Mouse (Mus musculus): ENCODE results near the gene Mb. TPM values are rescaled to one million over a fixed set of nuclear protein-coding genes. Genes with fewer than 3 reads are reported as not detected.

The Mb gene
- polyA plus RNA-seq, 1 experiment from 2014 or later = 0.66 TPM

- no peak for ATAC-seq (replicated peaks)
- Histone ChIP-seq H3K9me3 (no peaks in the 10 kb centered on the region), H3K9ac (no peak overlapping the region), H3K27me3 (replicated peaks) (no peaks in the 10 kb centered on the region), H3K36me3 (replicated peaks) (no peaks in the 10 kb centered on the region), H3K4me2 (no peak overlapping the region), H3K4me1 (peaks cover 7% of the 10 kb centered on the region), H3K4me3 (no peak overlapping the region), H3K27ac (no peak overlapping the region)
- 90% methylated on average over 3 of the region's 3 CpGs for WGBS
These were observed 29.4 kb downstream of the Mb start for GRCm38 (mm10) chr15:77021056-77021455.

GRCm38 (mm10) chr15:77020136-77020535, 30.3 kb downstream of the Mb start:
- 86% methylated on average over 4 of the region's 4 CpGs for WGBS
- H3K9me3 ChIP-seq = no peaks in the 10 kb centered on the region
- no peak for ATAC-seq (replicated peaks)
- H3K4me3 ChIP-seq = no peak overlapping the region
- H3K27me3 ChIP-seq (replicated peaks) = no peaks in the 10 kb centered on the region
- H3K27ac ChIP-seq = no peak overlapping the region
- no peak overlapping the region for H3K4me2 ChIP-seq
- no peak overlapping the region for H3K9ac ChIP-seq
- H3K4me1 ChIP-seq = no peaks in the 10 kb centered on the region
- no peaks in the 10 kb centered on the region for H3K36me3 ChIP-seq (replicated peaks)

- H3K4me2 ChIP-seq = no peak overlapping the region
- H3K36me3 ChIP-seq (replicated peaks) = no peaks in the 10 kb centered on the region
- no peaks in the 10 kb centered on the region for H3K27me3 ChIP-seq (replicated peaks)
- 90% methylated on average over 7 of the region's 7 CpGs for WGBS
- ATAC-seq (replicated peaks) = no peak
- H3K4me1 ChIP-seq = peaks cover 5% of the 10 kb centered on the region; the same call in 1 of the 2 replicates
- H3K9ac ChIP-seq = no peak overlapping the region
- no peak overlapping the region for H3K4me3 ChIP-seq
- no peaks in the 10 kb centered on the region for H3K9me3 ChIP-seq
- no peak overlapping the region for H3K27ac ChIP-seq
These were observed 30.9 kb downstream of the Mb start for GRCm38 (mm10) chr15:77019533-77019932.

- H3K4me2 ChIP-seq = no peak overlapping the region
- H3K27ac ChIP-seq = no peak overlapping the region
- H3K4me1 ChIP-seq = peaks cover 12% of the 10 kb centered on the region
- 66% methylated on average over 6 of the region's 6 CpGs for WGBS
- no peaks in the 10 kb centered on the region for H3K9me3 ChIP-seq
- H3K27me3 ChIP-seq (replicated peaks) = no peaks in the 10 kb centered on the region
- no peak overlapping the region for H3K4me3 ChIP-seq
- H3K36me3 ChIP-seq (replicated peaks) = no peaks in the 10 kb centered on the region
- ATAC-seq (replicated peaks) = no peak
- no peak overlapping the region for H3K9ac ChIP-seq
These were observed 31.6 kb downstream of the Mb start for GRCm38 (mm10) chr15:77018740-77019340.

- Histone ChIP-seq H3K27me3 (replicated peaks) (no peaks in the 10 kb centered on the region), H3K4me3 (no peak overlapping the region), H3K4me2 (no peak overlapping the region), H3K27ac (no peak overlapping the region), H3K4me1 (peaks cover 20% of the 10 kb centered on the region), H3K9me3 (no peaks in the 10 kb centered on the region), H3K9ac (no peak overlapping the region), H3K36me3 (replicated peaks) (no peaks in the 10 kb centered on the region)
- no peak for ATAC-seq (replicated peaks)
These were observed 32.6 kb downstream of the Mb start for GRCm38 (mm10) chr15:77017897-77018296.

- Histone ChIP-seq H3K9me3 (no peaks in the 10 kb centered on the region), H3K27ac (no peak overlapping the region), H3K4me2 (no peak overlapping the region), H3K36me3 (replicated peaks) (no peaks in the 10 kb centered on the region), H3K4me3 (no peak overlapping the region), H3K9ac (no peak overlapping the region), H3K27me3 (replicated peaks) (no peaks in the 10 kb centered on the region), H3K4me1 (peaks cover 20% of the 10 kb centered on the region)
- 90% methylated on average over 6 of the region's 6 CpGs for WGBS
- no peak for ATAC-seq (replicated peaks)
These were observed 34.0 kb downstream of the Mb start for GRCm38 (mm10) chr15:77016509-77016908.

- Histone ChIP-seq H3K27ac (peak overlapping the region; percentile 81), H3K4me3 (no peak overlapping the region), H3K9me3 (no peaks in the 10 kb centered on the region), H3K9ac (no peak overlapping the region), H3K27me3 (replicated peaks) (no peaks in the 10 kb centered on the region), H3K4me1 (peaks cover 20% of the 10 kb centered on the region), H3K36me3 (replicated peaks) (no peaks in the 10 kb centered on the region), H3K4me2 (no peak overlapping the region; the same call in 1 of the 2 replicates)
- WGBS = 78% methylated on average over 4 of the region's 4 CpGs
- no peak for ATAC-seq (replicated peaks)
These were observed 35.5 kb downstream of the Mb start for GRCm38 (mm10) chr15:77014985-77015384.

GRCm38 (mm10) chr15:77014431-77014830, 36.0 kb downstream of the Mb start:
- Histone ChIP-seq H3K9ac (no peak overlapping the region), H3K9me3 (no peaks in the 10 kb centered on the region), H3K27ac (peak overlapping the region; percentile 81), H3K4me1 (peaks cover 20% of the 10 kb centered on the region), H3K36me3 (replicated peaks) (no peaks in the 10 kb centered on the region), H3K27me3 (replicated peaks) (no peaks in the 10 kb centered on the region), H3K4me2 (peak overlapping the region; percentile 26; the same call in 1 of the 2 replicates), H3K4me3 (no peak overlapping the region)
- no peak for ATAC-seq (replicated peaks)
- WGBS = 74% methylated on average over 6 of the region's 6 CpGs

- Histone ChIP-seq H3K4me2 (peak overlapping the region; percentile 26), H3K27ac (peak overlapping the region; percentile 81), H3K9me3 (no peaks in the 10 kb centered on the region), H3K36me3 (replicated peaks) (no peaks in the 10 kb centered on the region), H3K27me3 (replicated peaks) (no peaks in the 10 kb centered on the region), H3K9ac (no peak overlapping the region), H3K4me1 (peaks cover 20% of the 10 kb centered on the region), H3K4me3 (no peak overlapping the region)
- ATAC-seq (replicated peaks) = peak; percentile 83
- 19% methylated on average over 15 of the region's 15 CpGs for WGBS
These were observed 36.7 kb downstream of the Mb start for GRCm38 (mm10) chr15:77013753-77014241.

- H3K4me2 ChIP-seq = no peak overlapping the region
- no peaks in the 10 kb centered on the region for H3K9me3 ChIP-seq
- H3K36me3 ChIP-seq (replicated peaks) = no peaks in the 10 kb centered on the region
- 92% methylated on average over 6 of the region's 6 CpGs for WGBS
- H3K27me3 ChIP-seq (replicated peaks) = no peaks in the 10 kb centered on the region
- H3K4me1 ChIP-seq = peaks cover 8% of the 10 kb centered on the region
- no peak overlapping the region for H3K9ac ChIP-seq
- no peak overlapping the region for H3K4me3 ChIP-seq
- no peak overlapping the region for H3K27ac ChIP-seq
- no peak for ATAC-seq (replicated peaks)
These were observed 41.6 kb downstream of the Mb start for GRCm38 (mm10) chr15:77008851-77009250.

- ATAC-seq (replicated peaks) = no peak
- WGBS = 17% methylated on average over 3 of the region's 3 CpGs
- Histone ChIP-seq H3K27ac (no peak overlapping the region), H3K9ac (no peak overlapping the region), H3K4me3 (no peak overlapping the region), H3K9me3 (no peaks in the 10 kb centered on the region), H3K36me3 (replicated peaks) (no peaks in the 10 kb centered on the region), H3K27me3 (replicated peaks) (no peaks in the 10 kb centered on the region), H3K4me2 (no peak overlapping the region), H3K4me1 (peaks cover 2% of the 10 kb centered on the region; the same call in 1 of the 2 replicates)
These were observed 46.6 kb downstream of the Mb start for GRCm38 (mm10) chr15:77003868-77004215.

- no peaks in the 10 kb centered on the region for H3K36me3 ChIP-seq (replicated peaks)
- WGBS = 85% methylated on average over 3 of the region's 3 CpGs
- no peak for ATAC-seq (replicated peaks)
These were observed 47.1 kb downstream of the Mb start for GRCm38 (mm10) chr15:77003173-77003867.

More at GRCm38 (mm10) chr15:77003173-77003867, 47.1 kb downstream of the Mb start:
- Histone ChIP-seq H3K9me3 (no peaks in the 10 kb centered on the region), H3K4me3 (no peak overlapping the region), H3K4me2 (no peak overlapping the region), H3K27me3 (replicated peaks) (no peaks in the 10 kb centered on the region), H3K9ac (no peak overlapping the region), H3K4me1 (peaks cover 2% of the 10 kb centered on the region; the same call in 1 of the 2 replicates), H3K27ac (no peak overlapping the region)

All from midbrain, embryonic 15.5 days (tissue).